Mouse (Mus musculus) ES-E14 (cell line): Measurements from ENCODE around the gene Yeats2.

Experiments used
- MAFK ChIP-seq: IDR thresholded peaks from 2 replicates; pipeline ENCODE4 v1.6.1; 2014; ENCODE audit warnings: mild to moderate bottlenecking, low read depth, low read length, inconsistent platforms; ENCODE audit not compliant: insufficient read depth
- ZC3H11A ChIP-seq: IDR thresholded peaks from 2 replicates; pipeline ENCODE4 v1.6.1; 2012; ENCODE audit warnings: low read depth, mild to moderate bottlenecking, inconsistent platforms, low read length, borderline replicate concordance
- ZNF384 ChIP-seq: IDR thresholded peaks from 2 replicates; pipeline ENCODE4 v1.6.1; 2012; ENCODE audit warnings: low read depth, low read length, inconsistent platforms

- no peak for TF ChIP-seq ZNF384
- no peak for TF ChIP-seq ZC3H11A
- TF ChIP-seq MAFK, result no peak
Measured at GRCm38 (mm10) chr16:20248442-20249174, 107.7 kb downstream of the Yeats2 start.
